Mouse (Mus musculus) inflammation-experienced regulatory T-cells (primary cell): Measurements from ENCODE around the gene Camk1. TPM values are rescaled to one million over a fixed set of nuclear protein-coding genes. Genes with fewer than 3 reads are reported as not detected.

Source experiments
- polyA plus RNA-seq, 2 experiments: library from polyadenylated mRNA; unstranded; fragments of 100-300 nt; shearing (Covaris generic); gene quantifications; one replicate each; pipeline ENCODE4 v1.2.1; 2017

Camk1 gene
- 1 to 10 TPM; 2.1 to 3.6 TPM for polyA plus RNA-seq

GRCm38 (mm10) chr6:113343177-113344092, at the start of gene Camk1:
Gene Camk1 (minus strand): TSS chr6:113343984.

GRCm38 (mm10) chr6:113388960-113389359, 45.2 kb upstream of the Camk1 start, which contains the start of gene Ttll3:
Gene Ttll3 (plus strand): TSS chr6:113389260.

GRCm38 (mm10) chr6:113377496-113378385, 34.0 kb upstream of the Camk1 start, which contains the start of the genes Tada3 and Arpc4:
Gene Tada3 (minus strand): TSS chr6:113377883.
Gene Arpc4 (plus strand): TSS chr6:113378115.

GRCm38 (mm10) chr6:113326533-113327315, 17.1 kb downstream of the Camk1 start, which contains the start of gene Ogg1:
Gene Ogg1 (plus strand): TSS chr6:113326972.

GRCm38 (mm10) chr6:113306986-113307349, 36.8 kb downstream of the Camk1 start, which contains the start of gene Brpf1:
Gene Brpf1 (plus strand): TSS chr6:113307137.

Other genes starting within 250 kb of the Camk1 start
- 1 to 10 TPM in 1 of 2 experiments, under 1 TPM in 1; 0.46 to 2.2 TPM for gene Lhfpl4, start 148.6 kb downstream of the Camk1 start, polyA plus RNA-seq
- gene Mtmr14, start 106.1 kb downstream of the Camk1 start, polyA plus RNA-seq: 10 to 100 TPM; 43.5 to 55.0 TPM
- 1 to 10 TPM in 1 of 2 experiments, under 1 TPM in 1; 0.48 to 3.1 TPM for gene Cpne9, start 61.7 kb downstream of the Camk1 start, polyA plus RNA-seq
- gene Brpf1, start 36.8 kb downstream of the Camk1 start, polyA plus RNA-seq: 10 to 100 TPM; 42.3 to 65.8 TPM
- 10 to 100 TPM; 12.9 to 15.0 TPM for gene Ogg1, start 17.0 kb downstream of the Camk1 start, polyA plus RNA-seq
- gene Tada3, start 33.9 kb upstream of the Camk1 start, polyA plus RNA-seq: 10 to 100 TPM; 51.2 to 56.4 TPM
- gene Arpc4, start 34.1 kb upstream of the Camk1 start, polyA plus RNA-seq: 100 to 1,000 TPM; 468 to 469 TPM
- gene Ttll3, start 45.3 kb upstream of the Camk1 start, polyA plus RNA-seq: 10 to 100 TPM; 15.7 to 18.9 TPM
- gene Rpusd3, start 75.4 kb upstream of the Camk1 start, polyA plus RNA-seq: 10 to 100 TPM; 17.1 to 17.9 TPM
- 1 to 10 TPM in 1 of 2 experiments, not detected in 1; 1.4 TPM for gene Cidec, start 91.8 kb upstream of the Camk1 start, polyA plus RNA-seq
- 10 to 100 TPM; 48.3 to 61.5 TPM for gene Jagn1, start 98.6 kb upstream of the Camk1 start, polyA plus RNA-seq
- 1 to 10 TPM in 1 of 2 experiments, under 1 TPM in 1; 0.54 to 7.3 TPM for gene Il17re, start 114.5 kb upstream of the Camk1 start, polyA plus RNA-seq
- under 1 TPM; 0.31 to 0.89 TPM for gene Il17rc, start 127.4 kb upstream of the Camk1 start, polyA plus RNA-seq
- gene Creld1, start 139.3 kb upstream of the Camk1 start, polyA plus RNA-seq: 10 to 100 TPM in 1 of 2 experiments, 1 to 10 TPM in 1; 9.9 to 12.6 TPM
- gene Prrt3, start 157.9 kb upstream of the Camk1 start, polyA plus RNA-seq: under 1 TPM; 0.35 to 0.73 TPM
- gene Emc3, start 187.7 kb upstream of the Camk1 start, polyA plus RNA-seq: 10 to 100 TPM; 82.2 to 89.7 TPM
- 1 to 10 TPM; 3.4 to 6.1 TPM for gene Fancd2, start 187.7 kb upstream of the Camk1 start, polyA plus RNA-seq